Mouse (Mus musculus): ENCODE results near the gene Aifm1. TPM values are rescaled to one million over a fixed set of nuclear protein-coding genes. Genes with fewer than 3 reads are reported as not detected.

Gene Aifm1
- polyA plus RNA-seq, 1 experiment from 2014 or later = 98.6 TPM

DNA sequence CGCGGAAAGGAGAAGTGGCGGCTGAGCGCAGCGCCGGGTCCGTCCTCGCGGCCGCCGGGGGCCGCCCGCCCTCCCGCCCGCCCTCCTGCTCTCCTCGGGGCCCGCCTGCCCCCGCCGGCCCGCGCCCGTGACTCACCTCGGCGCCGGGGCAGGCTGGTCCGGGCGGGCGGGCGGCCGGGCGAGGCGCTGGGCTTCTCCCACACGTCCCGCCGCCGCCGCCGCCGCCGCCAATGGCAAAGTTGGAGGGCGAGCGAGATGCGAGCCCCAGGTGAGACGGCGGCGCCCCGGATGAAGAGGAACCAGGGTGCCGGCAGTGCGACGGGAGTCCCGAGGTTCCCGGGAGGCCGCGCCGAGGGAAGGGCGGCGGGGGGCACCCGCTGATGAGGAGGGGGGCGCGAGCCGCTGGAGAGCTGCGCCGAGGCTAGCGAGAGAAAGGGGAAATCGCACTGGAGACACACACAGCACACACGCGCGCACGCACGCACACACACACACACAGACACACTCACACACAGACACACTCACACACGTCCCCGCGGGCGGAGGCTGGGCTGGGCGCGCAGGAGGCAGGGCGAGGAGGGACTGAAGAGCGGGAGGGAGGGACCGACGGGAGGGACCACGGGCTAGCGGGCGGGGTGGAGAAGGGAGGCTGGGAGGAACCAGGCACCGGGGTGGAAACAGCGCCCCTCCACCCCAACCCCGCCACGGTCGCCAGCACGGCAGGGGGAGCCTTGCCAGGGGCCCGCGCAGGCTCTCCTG, 59.4 kb downstream of the Aifm1 start:
- ATAC-seq (replicated peaks; ENCODE audit: low FRiP score) = peak; percentile 86
- peak overlapping the region; percentile 71 for H3K9ac ChIP-seq (ENCODE audit: low read depth, low read length)
- DNase-seq (ENCODE audit: low spot score) = peak; percentile 72
- no peaks in the 10 kb centered on the region for H3K36me3 ChIP-seq (ENCODE audit: control insufficient read depth, insufficient read depth, low read length)
- peak overlapping the region; percentile 67 for H3K4me2 ChIP-seq
- peaks cover 12% of the 10 kb centered on the region for H3K27me3 ChIP-seq (replicated peaks; ENCODE audit: control insufficient read depth, insufficient read depth, low read length)
- 13% methylated on average over 62 of the region's 91 CpGs for WGBS
- no peaks in the 10 kb centered on the region for H3K9me3 ChIP-seq (ENCODE audit: control insufficient read depth, low read length)
- peaks cover 13% of the 10 kb centered on the region; the same call in 1 of the 2 replicates for H3K4me1 ChIP-seq (replicated peaks; ENCODE audit: control insufficient read depth, insufficient read depth, low read length)
- peak overlapping the region; percentile 66 for H3K27ac ChIP-seq (ENCODE audit: low read depth, low read length)
- H3K4me3 ChIP-seq (ENCODE audit: low read depth, low read length) = peak overlapping the region; percentile 67

DNA sequence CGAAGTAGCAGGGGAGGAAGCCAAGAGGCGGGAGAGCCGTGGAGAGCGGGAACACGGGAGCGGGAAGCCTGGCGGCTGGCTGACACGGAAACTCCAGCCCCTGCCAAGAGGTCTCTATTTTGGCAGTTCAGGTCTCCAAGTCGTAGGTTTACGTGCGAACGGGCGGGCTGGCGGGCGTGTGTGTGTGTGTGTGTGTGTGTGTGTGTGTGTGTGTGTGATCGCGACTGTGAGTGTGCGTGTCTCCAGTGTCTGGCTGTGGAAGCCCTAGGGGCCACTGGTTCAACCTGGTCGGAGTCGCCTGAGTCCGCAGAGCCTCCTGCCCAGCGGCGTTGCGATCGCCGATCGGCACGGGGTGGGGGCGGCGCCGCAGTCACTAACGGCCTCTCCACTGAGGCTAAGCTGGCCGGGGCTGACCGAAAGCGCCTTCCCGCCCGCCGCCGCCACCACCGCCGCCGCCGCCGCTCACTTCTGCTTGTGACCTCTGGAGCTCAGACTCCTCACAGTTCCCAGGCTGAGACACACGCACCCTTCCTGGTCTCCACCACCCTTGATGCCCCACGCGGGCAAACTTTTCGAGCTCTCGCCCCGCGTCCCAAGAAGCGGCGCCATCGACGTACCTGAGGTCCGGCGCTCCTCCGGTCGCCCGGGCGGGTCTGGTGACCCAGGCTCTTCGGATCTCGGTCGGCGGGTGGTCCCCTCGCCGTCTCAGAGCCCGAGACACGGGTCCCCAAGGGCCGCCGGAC, 60.3 kb downstream of the Aifm1 start:
- H3K9ac ChIP-seq (ENCODE audit: low read depth, low read length) = peak overlapping the region; percentile 71
- 16% methylated on average over 65 of the region's 71 CpGs for WGBS
- peaks cover 13% of the 10 kb centered on the region; the same call in 1 of the 2 replicates for H3K4me1 ChIP-seq (replicated peaks; ENCODE audit: control insufficient read depth, insufficient read depth, low read length)
- H3K36me3 ChIP-seq (ENCODE audit: control insufficient read depth, insufficient read depth, low read length) = no peaks in the 10 kb centered on the region
- H3K27ac ChIP-seq (ENCODE audit: low read depth, low read length) = peak overlapping the region; percentile 66
- ATAC-seq (replicated peaks; ENCODE audit: low FRiP score) (peak; percentile 23), DNase-seq (ENCODE audit: low spot score) (no peak)
- peaks cover 12% of the 10 kb centered on the region for H3K27me3 ChIP-seq (replicated peaks; ENCODE audit: control insufficient read depth, insufficient read depth, low read length)
- H3K4me2 ChIP-seq = peak overlapping the region; percentile 67
- H3K9me3 ChIP-seq (ENCODE audit: control insufficient read depth, low read length) = no peaks in the 10 kb centered on the region
- peak overlapping the region; percentile 67 for H3K4me3 ChIP-seq (ENCODE audit: low read depth, low read length)

DNA sequence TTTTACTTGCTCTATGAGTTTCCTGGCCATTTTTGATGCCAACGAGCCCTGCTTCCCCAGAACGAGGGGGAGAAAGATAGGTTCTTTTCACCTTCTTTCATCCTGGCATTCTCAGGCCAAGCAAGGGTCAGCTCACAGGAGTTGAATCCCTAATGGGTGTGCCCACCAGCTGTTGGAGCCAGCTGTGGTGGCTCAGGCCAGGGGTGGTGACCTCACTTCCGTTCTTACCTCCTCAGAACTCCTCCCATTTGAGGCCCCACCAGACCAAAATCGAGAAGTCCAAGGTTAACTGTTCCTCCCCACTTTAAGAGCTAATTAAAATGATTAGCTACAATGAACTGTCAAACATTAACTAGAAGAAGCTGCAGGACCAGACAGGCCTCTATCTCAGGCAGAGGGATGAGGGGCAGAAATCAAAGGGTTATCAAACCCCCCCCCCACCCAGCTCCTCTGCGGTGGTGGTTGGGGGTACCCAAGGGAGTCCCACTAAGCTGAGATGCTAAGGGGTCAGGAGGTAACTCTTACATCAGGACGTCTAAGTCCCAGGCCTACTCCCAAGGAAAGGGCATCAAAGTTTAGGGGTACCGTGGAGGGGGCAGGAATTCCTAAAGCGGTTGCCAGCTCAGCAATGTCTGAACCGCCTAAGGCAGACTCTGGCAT, 61.0 kb downstream of the Aifm1 start:
- 25% methylated on average over 9 of the region's 9 CpGs for WGBS
- ATAC-seq (replicated peaks; ENCODE audit: low FRiP score) (no peak; the same call in 1 of the 2 replicates), DNase-seq (ENCODE audit: low spot score) (no peak)
- Histone ChIP-seq H3K9me3 (ENCODE audit: control insufficient read depth, low read length) (no peaks in the 10 kb centered on the region), H3K4me2 (peak overlapping the region; percentile 67), H3K36me3 (ENCODE audit: control insufficient read depth, insufficient read depth, low read length) (no peaks in the 10 kb centered on the region), H3K4me3 (ENCODE audit: low read depth, low read length) (peak overlapping the region; percentile 67), H3K27me3 (replicated peaks; ENCODE audit: control insufficient read depth, insufficient read depth, low read length) (peaks cover 12% of the 10 kb centered on the region), H3K9ac (ENCODE audit: low read depth, low read length) (peak overlapping the region; percentile 71), H3K4me1 (replicated peaks; ENCODE audit: control insufficient read depth, insufficient read depth, low read length) (peaks cover 13% of the 10 kb centered on the region; the same call in 1 of the 2 replicates), H3K27ac (ENCODE audit: low read depth, low read length) (no peak overlapping the region; the same call in 1 of the 2 replicates)

DNA sequence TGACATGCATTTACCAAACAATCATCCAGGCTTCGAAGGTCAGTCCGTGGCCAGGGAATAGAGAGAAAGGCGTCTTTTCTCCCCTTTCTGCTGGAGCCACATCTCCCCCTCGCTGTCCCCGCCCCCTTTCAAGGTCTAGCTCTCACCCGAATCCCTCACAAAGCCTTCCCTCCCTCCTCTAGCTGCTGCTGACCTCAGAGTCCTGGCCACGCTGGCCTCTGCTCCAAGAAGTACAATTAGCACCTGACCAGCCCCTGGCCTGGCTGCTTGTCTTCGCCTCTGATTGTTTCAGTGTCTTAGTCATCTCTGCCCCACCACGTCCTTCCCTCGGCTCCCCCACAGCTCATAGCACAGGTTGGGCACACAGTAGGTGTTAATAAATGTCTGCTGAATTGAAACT, 63.7 kb downstream of the Aifm1 start:
- Histone ChIP-seq H3K4me3 (ENCODE audit: low read depth, low read length) (no peak overlapping the region), H3K36me3 (ENCODE audit: control insufficient read depth, insufficient read depth, low read length) (no peaks in the 10 kb centered on the region), H3K9ac (ENCODE audit: low read depth, low read length) (no peak overlapping the region), H3K4me2 (no peak overlapping the region), H3K4me1 (replicated peaks; ENCODE audit: control insufficient read depth, insufficient read depth, low read length) (peaks cover 13% of the 10 kb centered on the region; the same call in 1 of the 2 replicates), H3K9me3 (ENCODE audit: control insufficient read depth, low read length) (no peaks in the 10 kb centered on the region), H3K27me3 (replicated peaks; ENCODE audit: control insufficient read depth, insufficient read depth, low read length) (peaks cover 12% of the 10 kb centered on the region), H3K27ac (ENCODE audit: low read depth, low read length) (no peak overlapping the region)
- no peak for DNase-seq (ENCODE audit: low spot score)
- no peak for ATAC-seq (replicated peaks; ENCODE audit: low FRiP score)
- 37% methylated on average over 10 of the region's 10 CpGs for WGBS

DNA sequence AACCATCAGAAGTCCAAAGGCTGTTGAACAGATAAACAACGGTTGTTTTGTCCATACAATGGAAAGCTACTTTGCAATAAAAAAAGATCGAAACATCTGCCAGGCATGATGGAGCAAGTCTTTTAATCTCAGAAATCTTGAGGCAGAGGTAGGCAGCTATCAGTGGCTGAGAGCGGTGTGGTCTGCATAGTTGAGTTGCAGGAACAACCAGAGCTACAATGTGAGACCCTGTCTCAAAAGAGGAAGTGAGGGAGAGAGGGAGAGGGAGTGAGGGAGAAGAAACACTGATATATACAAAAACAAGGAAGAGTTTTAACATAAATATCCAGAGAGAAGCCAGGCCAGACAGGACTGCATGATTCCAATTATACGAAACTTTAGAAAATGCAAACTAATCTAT, 68.7 kb downstream of the Aifm1 start:
- H3K9ac ChIP-seq (ENCODE audit: low read depth, low read length) = no peak overlapping the region
- ATAC-seq (replicated peaks; ENCODE audit: low FRiP score) (no peak), DNase-seq (ENCODE audit: low spot score) (no peak)
- H3K4me2 ChIP-seq = no peak overlapping the region
- H3K4me3 ChIP-seq (ENCODE audit: low read depth, low read length) = no peak overlapping the region
- H3K27me3 ChIP-seq (replicated peaks; ENCODE audit: control insufficient read depth, insufficient read depth, low read length) = no peaks in the 10 kb centered on the region
- H3K27ac ChIP-seq (ENCODE audit: low read depth, low read length) = no peak overlapping the region
- WGBS = 59% methylated on average over 4 of the region's 4 CpGs
- H3K36me3 ChIP-seq (ENCODE audit: control insufficient read depth, insufficient read depth, low read length) = no peaks in the 10 kb centered on the region
- H3K9me3 ChIP-seq (ENCODE audit: control insufficient read depth, low read length) = no peaks in the 10 kb centered on the region
- H3K4me1 ChIP-seq (replicated peaks; ENCODE audit: control insufficient read depth, insufficient read depth, low read length) = no peaks in the 10 kb centered on the region; the same call in 1 of the 2 replicates

DNA sequence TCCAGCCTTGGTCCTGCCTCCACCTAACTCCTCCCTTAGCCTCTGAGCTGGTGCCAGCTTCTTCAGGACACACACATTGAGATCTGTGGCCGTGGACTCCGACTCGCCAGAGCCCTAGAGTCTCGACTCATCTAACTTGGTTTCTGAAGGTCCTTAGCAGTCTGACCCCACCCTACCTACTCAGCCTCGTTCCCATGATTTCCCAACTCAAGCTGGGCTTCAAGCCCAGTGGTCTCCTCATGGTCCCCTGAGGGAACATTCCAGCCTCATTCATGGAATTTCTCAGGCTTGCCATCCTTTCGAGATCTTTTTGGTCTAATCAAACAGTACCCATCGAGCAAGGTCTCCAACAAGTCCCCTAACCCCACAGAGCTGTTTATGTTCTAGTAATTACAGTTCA, 71.4 kb downstream of the Aifm1 start:
- DNase-seq (ENCODE audit: low spot score) = no peak
- no peak overlapping the region for H3K4me2 ChIP-seq
- no peak overlapping the region for H3K9ac ChIP-seq (ENCODE audit: low read depth, low read length)
- H3K27ac ChIP-seq (ENCODE audit: low read depth, low read length) = no peak overlapping the region
- peaks cover 8% of the 10 kb centered on the region for H3K4me1 ChIP-seq (replicated peaks; ENCODE audit: control insufficient read depth, insufficient read depth, low read length)
- WGBS = 83% methylated on average over 7 of the region's 7 CpGs
- H3K27me3 ChIP-seq (replicated peaks; ENCODE audit: control insufficient read depth, insufficient read depth, low read length) = no peaks in the 10 kb centered on the region
- no peak overlapping the region for H3K4me3 ChIP-seq (ENCODE audit: low read depth, low read length)
- no peak for ATAC-seq (replicated peaks; ENCODE audit: low FRiP score)
- H3K9me3 ChIP-seq (ENCODE audit: control insufficient read depth, low read length) = no peaks in the 10 kb centered on the region
- no peaks in the 10 kb centered on the region for H3K36me3 ChIP-seq (ENCODE audit: control insufficient read depth, insufficient read depth, low read length)

DNA sequence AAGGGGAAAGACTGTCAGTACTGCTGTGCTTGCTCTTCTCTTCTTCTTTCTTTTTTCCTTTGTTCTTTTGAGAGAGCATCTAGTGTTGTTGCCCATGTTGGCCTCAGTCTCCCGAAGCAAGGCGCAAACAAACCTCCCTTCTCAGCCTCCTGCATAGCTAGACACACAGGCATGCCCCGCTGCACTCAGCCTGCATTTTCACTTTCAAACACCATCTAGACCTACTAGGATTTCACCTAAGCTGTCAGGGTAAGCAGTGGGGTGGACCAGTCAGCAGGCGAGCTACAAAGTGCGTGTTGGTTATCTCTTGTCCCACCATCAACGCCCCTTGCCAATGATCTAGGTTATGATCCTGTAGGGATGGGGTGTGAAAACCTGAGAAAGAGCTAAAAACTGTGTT, 71.8 kb downstream of the Aifm1 start:
- Histone ChIP-seq H3K4me1 (replicated peaks; ENCODE audit: control insufficient read depth, insufficient read depth, low read length) (peaks cover 8% of the 10 kb centered on the region), H3K4me2 (no peak overlapping the region), H3K27ac (ENCODE audit: low read depth, low read length) (no peak overlapping the region), H3K9me3 (ENCODE audit: control insufficient read depth, low read length) (no peaks in the 10 kb centered on the region), H3K36me3 (ENCODE audit: control insufficient read depth, insufficient read depth, low read length) (no peaks in the 10 kb centered on the region), H3K27me3 (replicated peaks; ENCODE audit: control insufficient read depth, insufficient read depth, low read length) (no peaks in the 10 kb centered on the region), H3K4me3 (ENCODE audit: low read depth, low read length) (no peak overlapping the region), H3K9ac (ENCODE audit: low read depth, low read length) (no peak overlapping the region)
- ATAC-seq (replicated peaks; ENCODE audit: low FRiP score) = no peak
- no peak for DNase-seq (ENCODE audit: low spot score)
- 75% methylated on average over 6 of the region's 6 CpGs for WGBS

DNA sequence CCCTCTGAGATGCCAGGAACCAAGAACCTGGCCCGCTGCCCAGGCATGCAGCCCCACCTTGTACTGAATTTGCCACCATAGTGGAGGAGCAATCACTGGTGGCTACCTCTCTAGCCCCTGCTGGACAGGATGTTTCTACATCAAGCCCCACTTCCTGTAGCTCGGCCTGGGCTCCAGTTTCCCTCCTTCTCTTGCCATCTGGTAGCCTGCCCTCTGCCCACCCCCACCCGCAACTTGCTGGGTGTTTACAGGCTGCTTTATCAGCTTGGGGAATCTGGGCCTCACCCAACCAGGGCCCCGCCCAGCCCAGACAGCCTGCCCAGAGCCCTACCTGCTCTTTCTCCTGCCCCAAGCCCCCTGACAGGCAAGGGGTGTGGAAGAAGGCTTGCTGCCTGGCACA, 74.3 kb downstream of the Aifm1 start:
- H3K9me3 ChIP-seq (ENCODE audit: control insufficient read depth, low read length) = no peaks in the 10 kb centered on the region
- H3K4me2 ChIP-seq = no peak overlapping the region

More for the DNA sequence above, 74.3 kb downstream of the Aifm1 start:
- no peaks in the 10 kb centered on the region for H3K27me3 ChIP-seq (replicated peaks; ENCODE audit: control insufficient read depth, insufficient read depth, low read length)
- H3K4me1 ChIP-seq (replicated peaks; ENCODE audit: control insufficient read depth, insufficient read depth, low read length) = peaks cover 15% of the 10 kb centered on the region
- ATAC-seq (replicated peaks; ENCODE audit: low FRiP score) (0 out of 2 replicates have a peak, but pooled peaks have one; percentile 36), DNase-seq (ENCODE audit: low spot score) (no peak)
- H3K36me3 ChIP-seq (ENCODE audit: control insufficient read depth, insufficient read depth, low read length) = no peaks in the 10 kb centered on the region
- H3K9ac ChIP-seq (ENCODE audit: low read depth, low read length) = no peak overlapping the region
- H3K27ac ChIP-seq (ENCODE audit: low read depth, low read length) = no peak overlapping the region
- H3K4me3 ChIP-seq (ENCODE audit: low read depth, low read length) = no peak overlapping the region
- WGBS = 49% methylated on average over 4 of the region's 4 CpGs

Data from liver, embryonic 11.5 days (tissue).